Mouse (Mus musculus): ENCODE measurements around the gene Mpdz. TPM values are rescaled to one million over a fixed set of nuclear protein-coding genes. Genes with fewer than 3 reads are reported as not detected.
A peak's percentile ranks its signal among the peaks of the same experiment; 100 is the strongest.

Gene Mpdz
- 49.9 and 52.5 TPM in 2 replicates for polyA plus RNA-seq (2016; fragmentation: Nextera tagmentation; extraction: Ambion mirVana)

DNA sequence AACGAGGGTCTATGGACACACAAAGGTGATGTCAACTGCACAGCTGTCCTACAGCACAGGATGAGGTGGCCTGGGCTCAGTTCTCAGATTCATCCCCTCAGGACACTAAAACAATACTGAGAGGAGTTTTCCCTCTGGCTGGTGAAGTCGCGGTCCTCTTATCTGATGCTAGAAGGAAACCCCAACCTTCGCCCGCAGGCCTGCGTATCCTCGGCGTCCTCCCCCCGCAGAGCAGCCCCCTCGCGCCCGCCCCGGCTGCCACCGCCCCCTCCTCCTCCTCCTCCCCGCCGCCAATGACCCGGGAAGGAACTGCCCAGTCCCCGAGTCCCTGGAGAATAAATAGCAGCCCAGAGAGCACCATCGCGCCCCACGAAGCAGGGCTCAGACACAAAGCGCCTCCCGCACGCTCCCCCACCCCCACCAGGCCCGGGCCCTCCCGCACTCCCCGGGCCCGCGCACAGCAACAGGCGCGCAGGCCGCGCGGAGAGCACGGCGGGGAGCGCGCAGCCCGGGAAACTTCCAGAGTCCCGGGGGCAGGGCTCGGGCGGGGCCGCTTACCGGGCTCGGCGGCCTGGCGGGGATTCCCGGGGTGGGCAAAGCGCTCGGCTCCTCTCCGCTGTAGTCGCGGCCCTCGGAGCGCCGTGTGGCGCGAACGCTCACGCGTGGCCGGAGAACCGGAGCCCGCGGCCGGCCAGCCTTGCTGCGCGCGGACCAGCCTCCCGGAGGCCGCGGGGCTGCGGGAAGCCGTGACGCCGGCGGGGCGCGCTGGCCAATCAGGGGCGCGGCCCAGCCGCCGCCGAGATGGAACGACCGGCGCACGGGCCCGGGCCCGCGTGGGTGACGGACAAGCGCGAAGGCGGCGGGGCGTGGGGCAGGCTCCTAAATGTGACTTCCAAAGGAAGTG lies at the start of gene Mpdz:
Gene Mpdz (minus strand): TSS at position 738 of the 904 bp plus-strand sequence.
- no peaks in the 10 kb centered on the region for H3K36me3 ChIP-seq
- under 1% methylated on average over 96 of the region's 97 CpGs for WGBS
- no peaks in the 10 kb centered on the region for H3K4me1 ChIP-seq
- H3K4me2 ChIP-seq (replicated peaks): peak within 1 kb of the TSS; percentile 57
- H3K4me3 ChIP-seq: peak within 1 kb of the TSS; percentile 73
- H3K9me3 ChIP-seq: no peaks in the 10 kb centered on the region
- no peaks in the 10 kb centered on the region for H3K27me3 ChIP-seq
- H3K9ac ChIP-seq: peak within 1 kb of the TSS; percentile 97
- ATAC-seq (ENCODE audit: insufficient number of reproducible peaks, insufficient read depth, low FRiP score, low TSS enrichment): peak; percentile 94
- peak within 1 kb of the TSS; percentile 93 for H3K27ac ChIP-seq

DNA sequence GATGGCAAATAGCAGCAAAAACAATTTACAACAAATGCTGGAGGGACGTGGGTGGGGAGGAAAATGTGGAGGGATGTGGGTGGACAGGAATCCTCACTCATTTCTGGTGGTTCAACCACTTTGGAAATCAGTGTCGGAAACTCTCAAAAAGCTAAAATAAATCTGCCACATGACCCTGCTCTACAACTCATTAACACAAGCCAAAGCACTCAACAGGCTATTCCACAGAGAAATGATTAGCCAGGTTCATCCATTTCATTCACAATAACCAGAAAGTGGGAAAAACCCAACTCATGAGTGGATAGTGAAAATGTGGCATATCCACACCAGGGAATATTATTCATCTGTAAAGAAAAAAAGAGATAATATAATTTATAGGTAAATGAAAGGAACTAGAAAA lies 47.9 kb upstream of the Mpdz start:
- no peak for ATAC-seq (ENCODE audit: insufficient number of reproducible peaks, insufficient read depth, low FRiP score, low TSS enrichment)
- Histone ChIP-seq H3K27me3 (no peaks in the 10 kb centered on the region), H3K4me3 (no peak overlapping the region), H3K27ac (no peak overlapping the region), H3K9me3 (no peaks in the 10 kb centered on the region), H3K4me2 (replicated peaks) (no peak overlapping the region), H3K9ac (no peak overlapping the region), H3K4me1 (no peaks in the 10 kb centered on the region), H3K36me3 (no peaks in the 10 kb centered on the region)
- 84% methylated on average over 2 of the region's 2 CpGs for WGBS

DNA sequence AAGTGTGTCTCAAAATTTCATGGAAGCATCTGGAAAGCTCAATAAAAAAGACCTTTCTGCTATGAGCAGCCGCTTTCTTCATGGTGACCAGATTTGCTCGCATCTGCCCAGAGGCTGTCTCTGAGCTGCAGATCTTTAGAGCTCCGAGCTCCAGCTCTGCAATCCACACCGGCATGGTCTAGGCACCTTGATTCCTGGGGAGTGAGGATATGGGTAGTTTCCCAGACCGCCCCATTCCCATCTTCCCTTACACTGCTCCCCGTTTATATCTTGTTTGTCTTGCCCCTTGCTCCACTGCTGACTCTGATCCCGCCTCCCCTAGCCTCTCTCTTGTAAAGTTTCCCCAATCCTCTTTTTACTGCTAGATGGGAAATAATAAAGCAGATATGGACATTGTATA lies 42.0 kb upstream of the Mpdz start:
- Histone ChIP-seq H3K9me3 (no peaks in the 10 kb centered on the region), H3K36me3 (no peaks in the 10 kb centered on the region), H3K4me2 (replicated peaks) (no peak overlapping the region), H3K27ac (no peak overlapping the region), H3K27me3 (no peaks in the 10 kb centered on the region), H3K4me1 (peaks cover 4% of the 10 kb centered on the region; the same call in 1 of the 2 replicates), H3K9ac (no peak overlapping the region), H3K4me3 (no peak overlapping the region)
- 59% methylated on average over 7 of the region's 7 CpGs for WGBS
- no peak for ATAC-seq (ENCODE audit: insufficient number of reproducible peaks, insufficient read depth, low FRiP score, low TSS enrichment)

DNA sequence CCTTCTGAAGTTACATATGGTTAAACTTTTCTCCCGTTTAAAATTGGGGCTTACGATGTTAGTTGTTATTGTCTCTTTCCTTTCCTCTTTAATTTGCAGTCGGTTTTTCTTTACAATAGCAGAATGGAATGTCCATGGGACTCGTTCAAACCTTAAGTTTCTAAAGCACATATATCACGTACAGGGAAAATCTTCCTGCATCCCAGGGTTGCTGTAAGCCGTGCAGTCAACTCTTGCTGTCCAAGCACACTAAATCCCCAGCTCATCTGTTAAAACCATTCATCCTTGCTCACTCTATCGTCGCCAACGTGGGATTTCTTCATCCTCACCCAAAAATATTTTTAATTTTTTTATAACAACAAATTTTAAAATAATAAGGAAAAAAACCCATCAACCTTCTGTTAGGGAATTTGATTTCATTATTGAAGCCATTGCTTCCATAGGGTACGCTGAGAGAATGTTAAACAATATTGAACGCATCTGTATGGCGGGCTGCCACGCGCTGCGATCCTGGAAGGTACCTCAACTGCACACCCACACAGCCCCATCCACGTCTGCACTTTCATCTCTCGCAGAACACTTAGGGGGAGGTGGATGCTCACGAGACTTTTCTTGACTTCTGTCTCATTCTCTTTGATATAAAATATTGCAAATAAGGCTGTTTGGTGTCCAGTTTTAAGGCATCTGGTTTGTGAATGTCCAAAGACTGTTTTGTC lies 41.4 kb upstream of the Mpdz start:
- H3K4me2 ChIP-seq (replicated peaks): no peak overlapping the region
- H3K36me3 ChIP-seq: no peaks in the 10 kb centered on the region
- H3K27me3 ChIP-seq: no peaks in the 10 kb centered on the region
- H3K9ac ChIP-seq: no peak overlapping the region
- ATAC-seq (ENCODE audit: insufficient number of reproducible peaks, insufficient read depth, low FRiP score, low TSS enrichment): no peak
- 65% methylated on average over 18 of the region's 18 CpGs for WGBS
- H3K27ac ChIP-seq: no peak overlapping the region
- peaks cover 4% of the 10 kb centered on the region; the same call in 1 of the 2 replicates for H3K4me1 ChIP-seq
- no peak overlapping the region for H3K4me3 ChIP-seq
- no peaks in the 10 kb centered on the region for H3K9me3 ChIP-seq

DNA sequence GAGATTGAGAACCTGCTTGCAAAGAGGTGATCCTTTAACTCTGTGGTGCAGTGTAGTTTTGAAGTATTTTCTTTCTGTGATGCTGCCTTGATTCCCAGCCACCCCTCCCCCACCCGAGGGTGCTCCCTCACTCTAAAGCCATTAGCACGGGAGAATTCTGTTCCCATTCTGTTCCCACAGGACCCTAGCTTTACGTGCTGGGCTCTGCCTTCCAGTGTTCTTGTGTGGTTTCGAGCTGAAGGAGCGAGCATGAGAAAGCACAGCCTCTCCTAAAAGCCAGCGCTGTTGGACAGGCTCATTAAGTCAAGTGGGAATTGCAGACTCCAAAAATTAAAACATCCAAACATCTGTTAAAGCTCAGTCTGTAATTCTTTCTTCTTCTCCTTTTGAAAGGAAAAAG lies 40.5 kb upstream of the Mpdz start:
- ATAC-seq (ENCODE audit: insufficient number of reproducible peaks, insufficient read depth, low FRiP score, low TSS enrichment): no peak
- H3K9me3 ChIP-seq: no peaks in the 10 kb centered on the region
- peaks cover 4% of the 10 kb centered on the region; the same call in 1 of the 2 replicates for H3K4me1 ChIP-seq
- 15% methylated on average over 6 of the region's 6 CpGs for WGBS
- peak overlapping the region; percentile 26; the same call in 1 of the 2 replicates for H3K4me2 ChIP-seq (replicated peaks)
- no peak overlapping the region for H3K4me3 ChIP-seq
- no peak overlapping the region for H3K9ac ChIP-seq
- H3K27me3 ChIP-seq: no peaks in the 10 kb centered on the region
- no peak overlapping the region for H3K27ac ChIP-seq
- no peaks in the 10 kb centered on the region for H3K36me3 ChIP-seq

DNA sequence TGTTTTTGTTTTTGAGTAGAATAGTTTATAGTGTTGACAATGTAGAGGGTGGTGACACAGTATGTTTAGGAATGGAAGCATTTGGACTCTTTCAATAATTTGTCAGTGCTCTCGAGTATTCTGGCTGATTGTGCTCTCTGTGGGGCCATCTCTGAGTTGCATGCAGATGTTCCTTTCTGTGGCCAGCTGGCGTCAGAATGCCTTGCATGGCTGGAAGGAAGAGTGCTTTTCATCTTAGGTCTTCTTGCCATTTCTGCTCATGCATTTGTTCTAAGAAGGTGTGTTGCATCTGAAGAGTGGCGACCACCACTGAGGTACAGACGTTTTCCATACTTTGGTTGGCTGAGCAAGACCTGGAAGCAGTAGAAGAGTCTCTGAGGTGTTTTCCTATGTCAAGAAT lies 24.2 kb upstream of the Mpdz start:
- Histone ChIP-seq H3K27ac (no peak overlapping the region), H3K4me1 (no peaks in the 10 kb centered on the region), H3K4me3 (no peak overlapping the region), H3K27me3 (no peaks in the 10 kb centered on the region), H3K36me3 (no peaks in the 10 kb centered on the region), H3K4me2 (replicated peaks) (no peak overlapping the region), H3K9me3 (no peaks in the 10 kb centered on the region), H3K9ac (no peak overlapping the region)
- 86% methylated on average over 4 of the region's 4 CpGs for WGBS
- no peak for ATAC-seq (ENCODE audit: insufficient number of reproducible peaks, insufficient read depth, low FRiP score, low TSS enrichment)

DNA sequence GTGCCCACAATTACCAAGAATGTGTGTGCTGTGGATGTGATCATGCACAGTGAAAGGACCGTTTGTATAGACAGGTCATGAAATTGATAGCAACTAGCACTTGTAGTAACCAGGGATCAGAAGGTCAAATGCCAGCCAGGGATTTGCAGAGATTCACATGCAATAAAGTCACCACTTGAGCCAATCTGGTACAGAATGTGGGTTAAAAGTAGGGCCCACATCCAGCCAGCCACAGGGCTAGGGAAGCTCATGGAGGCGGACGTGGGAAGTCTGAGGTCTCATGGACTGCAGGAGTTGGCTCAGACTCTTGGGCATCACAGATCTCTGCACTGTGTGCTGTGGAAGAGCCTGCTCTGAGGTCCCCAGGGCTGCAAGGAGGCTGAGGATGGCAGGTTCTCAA lies 22.6 kb upstream of the Mpdz start:
- no peak for ATAC-seq (ENCODE audit: insufficient number of reproducible peaks, insufficient read depth, low FRiP score, low TSS enrichment)
- Histone ChIP-seq H3K27me3 (no peaks in the 10 kb centered on the region), H3K4me3 (no peak overlapping the region), H3K27ac (no peak overlapping the region), H3K9ac (no peak overlapping the region), H3K36me3 (no peaks in the 10 kb centered on the region), H3K4me1 (no peaks in the 10 kb centered on the region), H3K9me3 (no peaks in the 10 kb centered on the region), H3K4me2 (replicated peaks) (no peak overlapping the region)
- 83% methylated on average over 3 of the region's 3 CpGs for WGBS

DNA sequence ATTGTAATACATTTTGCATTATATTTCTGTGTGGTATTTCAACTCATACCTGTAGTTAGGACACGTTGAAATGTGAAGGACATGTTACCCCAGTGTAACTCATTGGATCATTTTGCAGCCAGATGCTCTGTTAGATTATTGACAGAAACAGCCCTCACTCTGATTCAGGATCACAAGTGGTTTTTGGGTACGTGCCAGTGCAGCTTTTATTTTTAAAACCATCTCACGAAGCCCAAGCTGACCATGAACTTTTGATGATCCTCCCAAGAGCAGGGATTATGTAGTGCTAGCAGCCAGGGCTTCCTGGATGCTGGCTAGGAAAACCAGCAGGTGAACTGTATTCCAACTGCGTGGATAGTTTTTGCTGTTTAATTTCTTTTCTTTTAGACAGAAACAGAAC lies 19.6 kb upstream of the Mpdz start:
- no peak for ATAC-seq (ENCODE audit: insufficient number of reproducible peaks, insufficient read depth, low FRiP score, low TSS enrichment)
- no peak overlapping the region for H3K9ac ChIP-seq
- H3K9me3 ChIP-seq: no peaks in the 10 kb centered on the region
- H3K4me1 ChIP-seq: no peaks in the 10 kb centered on the region
- 64% methylated on average over 4 of the region's 4 CpGs for WGBS
- no peak overlapping the region for H3K27ac ChIP-seq
- no peaks in the 10 kb centered on the region for H3K27me3 ChIP-seq
- no peak overlapping the region for H3K4me3 ChIP-seq
- H3K36me3 ChIP-seq: no peaks in the 10 kb centered on the region
- no peak overlapping the region for H3K4me2 ChIP-seq (replicated peaks)

DNA sequence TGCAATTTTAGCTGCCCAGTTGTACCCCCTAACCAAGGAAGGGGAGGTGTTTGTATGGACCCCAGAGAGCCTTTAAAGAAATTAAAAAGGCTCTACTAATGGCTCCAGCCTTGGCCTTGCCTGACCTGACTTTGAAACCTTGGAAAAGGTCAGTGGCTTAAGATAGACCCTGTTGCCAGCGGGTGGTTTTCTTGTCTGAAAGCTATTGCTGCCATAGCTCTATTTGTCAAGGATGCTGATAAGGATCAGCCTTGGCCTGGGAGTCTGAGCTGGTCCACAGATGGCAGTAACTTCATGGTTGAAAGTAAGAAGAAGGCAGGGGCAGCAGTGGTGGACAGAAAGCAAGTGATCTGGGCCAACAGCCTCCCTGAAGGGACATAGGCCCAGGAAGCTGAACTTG lies 16.3 kb upstream of the Mpdz start:
- no peaks in the 10 kb centered on the region for H3K4me1 ChIP-seq
- H3K4me3 ChIP-seq: no peak overlapping the region
- H3K27ac ChIP-seq: no peak overlapping the region
- WGBS: 68% methylated on average over 1 of the region's 1 CpGs
- H3K36me3 ChIP-seq: no peaks in the 10 kb centered on the region
- H3K4me2 ChIP-seq (replicated peaks): no peak overlapping the region
- no peak overlapping the region for H3K9ac ChIP-seq
- H3K27me3 ChIP-seq: no peaks in the 10 kb centered on the region; the same call in 1 of the 2 replicates
- H3K9me3 ChIP-seq: no peaks in the 10 kb centered on the region
- ATAC-seq (ENCODE audit: insufficient number of reproducible peaks, insufficient read depth, low FRiP score, low TSS enrichment): no peak

DNA sequence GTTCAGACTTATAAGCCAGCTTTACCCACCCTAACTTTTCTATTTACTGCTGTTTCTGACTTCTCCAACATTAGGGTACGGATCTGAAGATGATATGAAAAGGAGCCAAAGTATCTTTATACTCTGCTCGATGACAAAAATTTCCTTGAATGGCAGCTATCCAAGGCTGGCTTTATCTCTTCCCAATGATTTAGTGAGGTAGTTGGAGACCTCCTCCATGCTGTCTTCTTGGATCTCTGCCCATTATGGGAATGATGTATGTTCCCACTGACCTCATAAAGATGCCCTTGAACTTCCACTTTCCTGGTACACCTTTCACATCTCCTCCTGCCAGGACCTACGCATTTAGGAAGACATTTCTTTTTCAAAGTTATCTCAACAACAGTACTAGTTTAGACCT lies 11.2 kb upstream of the Mpdz start:
- 85% methylated on average over 3 of the region's 3 CpGs for WGBS
- no peak for ATAC-seq (ENCODE audit: insufficient number of reproducible peaks, insufficient read depth, low FRiP score, low TSS enrichment)
- H3K36me3 ChIP-seq: no peaks in the 10 kb centered on the region

DNA sequence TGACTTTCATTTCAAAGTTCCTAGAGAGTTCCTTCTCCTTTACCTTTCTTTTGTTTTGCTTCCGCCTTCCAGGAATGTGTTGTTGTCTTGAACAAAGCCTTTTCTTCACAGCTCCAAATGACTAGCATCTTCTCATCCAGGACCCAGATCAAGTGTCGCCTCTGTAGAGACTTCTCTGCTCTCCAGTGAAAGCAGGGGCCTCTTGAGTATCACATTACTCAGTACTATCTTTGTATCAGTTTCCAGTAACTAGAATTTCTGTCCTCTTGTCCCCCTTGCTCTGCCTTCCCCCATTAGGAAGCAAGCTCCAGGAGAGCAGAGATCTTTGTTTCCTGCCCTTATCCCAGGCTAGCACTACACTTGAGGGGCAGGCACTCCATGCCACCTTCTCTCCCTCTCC lies 9.6 kb upstream of the Mpdz start:
- WGBS: 23% methylated on average over 2 of the region's 2 CpGs
- H3K36me3 ChIP-seq: no peaks in the 10 kb centered on the region

More for the DNA sequence above, 11.2 kb upstream of the Mpdz start:
- H3K4me2 ChIP-seq (replicated peaks): no peak overlapping the region
- no peak overlapping the region for H3K4me3 ChIP-seq
- no peak overlapping the region for H3K27ac ChIP-seq
- H3K4me1 ChIP-seq: peaks cover 9% of the 10 kb centered on the region; the same call in 1 of the 2 replicates
- no peak overlapping the region for H3K9ac ChIP-seq
- H3K27me3 ChIP-seq: no peaks in the 10 kb centered on the region; the same call in 1 of the 2 replicates
- H3K9me3 ChIP-seq: no peaks in the 10 kb centered on the region

DNA sequence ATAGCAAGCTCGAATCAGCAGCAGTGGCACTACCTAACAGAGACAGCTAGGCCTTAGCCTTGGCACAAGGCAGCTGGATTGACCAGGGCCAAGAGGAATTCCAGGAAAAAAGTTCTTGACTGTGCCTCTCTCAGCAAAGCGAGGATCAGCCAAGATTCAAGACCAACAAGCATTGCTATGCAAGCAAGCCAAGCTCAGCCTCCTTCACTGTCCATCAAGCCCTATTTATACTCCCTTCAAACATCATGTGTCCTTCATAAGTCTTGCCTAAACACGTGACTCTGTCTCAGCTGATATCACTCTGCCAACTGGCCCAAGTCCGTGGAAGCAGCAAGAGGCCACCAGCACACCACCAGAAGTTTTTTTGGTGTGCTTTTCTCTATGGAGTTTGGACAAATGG lies 6.8 kb upstream of the Mpdz start:
- Histone ChIP-seq H3K4me2 (replicated peaks) (no peak overlapping the region), H3K36me3 (no peaks in the 10 kb centered on the region), H3K27ac (no peak overlapping the region), H3K27me3 (no peaks in the 10 kb centered on the region), H3K9ac (no peak overlapping the region), H3K4me1 (peaks cover 9% of the 10 kb centered on the region; the same call in 1 of the 2 replicates), H3K4me3 (no peak overlapping the region), H3K9me3 (no peaks in the 10 kb centered on the region)
- WGBS: 79% methylated on average over 4 of the region's 4 CpGs
- no peak for ATAC-seq (ENCODE audit: insufficient number of reproducible peaks, insufficient read depth, low FRiP score, low TSS enrichment)

More for the DNA sequence above, 9.6 kb upstream of the Mpdz start:
- no peak for ATAC-seq (ENCODE audit: insufficient number of reproducible peaks, insufficient read depth, low FRiP score, low TSS enrichment)
- Histone ChIP-seq H3K4me1 (peaks cover 9% of the 10 kb centered on the region; the same call in 1 of the 2 replicates), H3K4me3 (no peak overlapping the region), H3K27me3 (no peaks in the 10 kb centered on the region; the same call in 1 of the 2 replicates), H3K27ac (no peak overlapping the region), H3K9me3 (no peaks in the 10 kb centered on the region), H3K9ac (no peak overlapping the region), H3K4me2 (replicated peaks) (no peak overlapping the region)
